12 mouse cellular contexts compared by ENCODE assay signal in the genomic region with DNA sequence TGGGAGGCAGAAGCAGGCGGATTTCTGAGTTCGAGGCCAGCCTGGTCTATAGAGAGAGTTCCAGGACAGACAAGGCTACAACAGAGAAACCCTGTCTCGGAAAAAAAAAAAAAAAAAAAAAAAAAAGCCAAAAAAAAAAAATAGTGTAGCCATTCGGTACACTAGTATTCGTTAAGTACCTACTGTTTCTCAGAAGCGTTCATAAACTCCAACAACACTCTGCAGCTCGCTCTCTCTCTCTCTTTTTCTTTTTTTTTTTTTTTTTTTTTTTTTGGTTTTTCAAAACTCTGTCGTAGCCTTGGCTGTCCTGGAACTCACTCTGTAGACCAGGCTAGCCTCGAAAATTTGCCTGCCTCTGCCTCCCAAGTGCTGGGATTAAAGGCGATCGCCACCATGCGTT. TPM values are rescaled to one million over a fixed set of nuclear protein-coding genes. Genes with fewer than 3 reads are reported as not detected.
"Had no signal": no experiment of that assay in that cellular context is flagged by ENCODE, and none has a peak within 500 bp of the region (broad histone marks: within the 10 kb centered on the region; RNA-seq: fewer than 3 reads in every experiment).

No protein-coding gene starts in this region.

RNA-seq across cellular contexts. Expression of a gene that starts 26.1 kb away (rescaled TPM):
- total RNA-seq: gastrocnemius, postnatal 36 days; heart, postnatal 36 days; hematopoietic stem cell, adult 5-6 weeks; liver, adult 2 months had no signal
- polyA plus RNA-seq: gonadal fat pad, adult 2 months; heart, adult 2 months; heart, postnatal 0 days; intestine, embryonic 15.5 days; intestine, postnatal 0 days; kidney, embryonic 14.5 days; limb, embryonic 15.5 days; liver, adult 2 months; liver, embryonic 16.5 days had no signal
